ENCODE assay signal across 14 mouse cellular contexts in genomic region chr14:26593281-26593895, GRCm38 (mm10).
"Had no signal": no experiment of that assay in that cellular context is flagged by ENCODE, and none has a peak within 500 bp of the region (broad histone marks: within the 10 kb centered on the region; RNA-seq: fewer than 3 reads in every experiment).

No protein-coding gene starts in this region.

- ATAC-seq: intestine, embryonic 15.5 days; midbrain, embryonic 15.5 days had no signal

- H3K4me3 ChIP-seq: intestine, embryonic 15.5 days; limb, embryonic 13.5 days; midbrain, embryonic 15.5 days; neural tube, embryonic 12.5 days had no signal

- H3K9ac ChIP-seq: intestine, embryonic 15.5 days; limb, embryonic 13.5 days; midbrain, embryonic 15.5 days; neural tube, embryonic 12.5 days had no signal

- H3K27ac ChIP-seq: intestine, embryonic 15.5 days; limb, embryonic 13.5 days; midbrain, embryonic 15.5 days; neural tube, embryonic 12.5 days; stomach, postnatal 0 days had no signal

- H3K27me3 ChIP-seq: intestine, embryonic 15.5 days; limb, embryonic 13.5 days; midbrain, embryonic 15.5 days; neural tube, embryonic 12.5 days had no signal

- H3K9me3 ChIP-seq: midbrain, embryonic 15.5 days; neural tube, embryonic 12.5 days had no signal

- DNase-seq: kidney, adult 18-20 months; kidney, postnatal 10 days; left cerebral cortex, postnatal 4 days; lung, adult 18-20 months; lung, postnatal 36 days; right cerebral cortex, postnatal 14 days; thymus, adult 18-20 months; thymus, postnatal 14 days had no signal

- H3K4me2 ChIP-seq: intestine, embryonic 15.5 days; limb, embryonic 13.5 days; midbrain, embryonic 11.5 days; midbrain, embryonic 15.5 days; neural tube, embryonic 12.5 days had no signal

- H3K4me1 ChIP-seq: intestine, embryonic 15.5 days; limb, embryonic 13.5 days; midbrain, embryonic 15.5 days; neural tube, embryonic 12.5 days had no signal
